Mouse (Mus musculus): ENCODE results near the gene Zbtb16.

DNA sequence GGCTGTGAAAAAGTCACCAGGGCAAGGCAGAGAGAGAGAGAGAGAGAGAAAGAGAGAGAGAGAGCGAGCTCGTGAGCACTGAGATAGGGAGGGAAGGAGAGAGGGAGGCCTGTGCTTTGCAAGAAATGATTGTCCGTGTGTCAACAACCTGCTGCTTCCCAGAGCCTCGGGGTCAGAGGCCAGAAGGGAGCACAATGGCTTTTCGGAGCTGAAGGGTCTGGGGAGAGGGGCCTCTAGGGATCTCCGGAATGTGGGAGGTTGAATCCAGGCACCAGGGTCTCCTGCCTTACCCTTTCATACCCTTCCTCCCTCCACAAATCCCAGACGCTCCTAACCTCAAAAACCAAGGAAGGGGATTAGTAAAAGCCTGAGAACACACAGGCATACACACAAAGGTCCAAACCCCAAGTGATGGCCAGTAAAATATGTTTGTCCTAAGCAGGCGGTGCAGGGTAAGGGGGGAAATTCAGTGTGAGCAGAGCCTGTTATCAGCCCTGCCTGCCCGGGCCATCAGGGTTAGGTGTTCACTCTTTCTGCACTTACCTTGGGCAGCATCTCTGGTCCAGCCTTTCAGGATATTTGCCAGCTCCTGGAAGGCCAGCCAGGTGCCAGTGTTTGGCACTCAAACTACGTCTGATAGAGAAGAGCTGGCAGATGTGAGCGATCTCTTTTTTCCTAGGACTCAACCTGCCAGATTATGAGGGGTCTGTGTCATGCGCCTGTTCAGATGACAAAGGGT lies 139.1 kb downstream of the Zbtb16 start:
- TF ChIP-seq CTCF (conservative IDR thresholded peaks at IDR 0.05 in 1 of 2, IDR thresholded peaks at IDR 0.05 in 1 of 2; ENCODE audit: low read depth in 2 of 2, low read length in 2 of 2): no peak
- no peak for TF ChIP-seq ELF1 (IDR thresholded peaks at IDR 0.05; ENCODE audit: low read depth, low read length)
- TF ChIP-seq HCFC1 (IDR thresholded peaks at IDR 0.05; ENCODE audit: low read depth, low read length): no peak
- TF ChIP-seq KAT2A (IDR thresholded peaks at IDR 0.05; ENCODE audit: insufficient replicate concordance, low read length): no peak
- TF ChIP-seq EP300 (IDR thresholded peaks at IDR 0.05; ENCODE audit: low read length): no peak
- no peak for TF ChIP-seq MAX (IDR thresholded peaks at IDR 0.05; ENCODE audit: low read length)
- no peak for TF ChIP-seq ZC3H11A (IDR thresholded peaks at IDR 0.05; ENCODE audit: low read depth, low read length)
- no peak for TF ChIP-seq JUND (conservative IDR thresholded peaks at IDR 0.05; ENCODE audit: low read depth, low read length)
- no peak for TF ChIP-seq MEF2A (IDR thresholded peaks at IDR 0.05; ENCODE audit: borderline replicate concordance, low read depth, low read length)
- no peak for TF ChIP-seq POLR2A (IDR thresholded peaks at IDR 0.05; ENCODE audit: low read depth, low read length)
- no peak for TF ChIP-seq CHD2 (IDR thresholded peaks at IDR 0.05; ENCODE audit: low read length)
- no peak for TF ChIP-seq MYC (IDR thresholded peaks at IDR 0.05; ENCODE audit: low read depth, low read length)
- TF ChIP-seq SMC3 (IDR thresholded peaks at IDR 0.05; ENCODE audit: low read depth, low read length): no peak
- no peak for TF ChIP-seq ETS1 (conservative IDR thresholded peaks at IDR 0.05; ENCODE audit: low read depth, low read length)
